Mouse (Mus musculus) telencephalon, adult 2 months (tissue): ENCODE data around the gene Gm21812.
"Not testable (repeated sequence)": the region's sequence is repeated elsewhere in the genome, so short reads cannot be mapped to it uniquely, and the experiment has no call there.

Source experiments
- DNase-seq: peaks from one replicate; pipeline ENCODE4 v3.0.0-alpha.2; 2011; ENCODE audit warnings: low read depth, low spot score

Gene Gm21812

DNA sequence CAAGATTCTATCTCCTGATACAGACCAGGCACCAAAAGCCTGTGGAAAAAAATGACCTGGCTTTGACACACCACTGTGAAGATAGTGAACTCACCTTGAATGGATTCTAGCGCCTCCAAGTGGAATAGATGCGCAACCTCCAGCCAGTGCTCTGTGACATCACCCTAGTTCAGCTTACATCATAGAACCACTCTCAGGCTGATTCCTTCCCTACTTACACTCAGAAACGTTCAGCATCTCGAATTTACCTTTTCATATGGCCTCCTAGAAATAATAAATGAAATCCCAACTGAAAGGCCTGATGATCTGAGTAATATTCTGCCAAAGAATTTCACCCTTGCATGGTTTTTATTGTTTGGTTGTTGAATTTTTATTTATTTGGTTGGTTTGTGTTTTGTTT, at the start of gene Gm21812:
Gm21812 (minus strand) TSS at position 101 of the 400 bp plus-strand sequence.
- not testable (repeated sequence) for DNase-seq
